Mouse (Mus musculus) lung, postnatal 0 days (tissue): ENCODE results near the gene Rps26. TPM values are rescaled to one million over a fixed set of nuclear protein-coding genes. Genes with fewer than 3 reads are reported as not detected.

ENCODE experiments used
- ATAC-seq: fragments of 200-750 bp; cut with Nextera tagmentation; 2 replicates; pipeline ENCODE4 v1.8.0; 2017; ENCODE audit warnings: moderate library complexity
- DNase-seq: peaks from one replicate; pipeline ENCODE4 v3.0.0-alpha.2; 2016; ENCODE audit warnings: low spot score
- H3K27ac ChIP-seq: fragments of 300-500 bp; sonication (generic); 2 replicates; pipeline ENCODE4 v1.5.1; 2014; ENCODE audit warnings: antibody characterized with exemption, mild to moderate bottlenecking, low read length, mixed read lengths
- H3K27me3 ChIP-seq: fragments of 300-500 bp; sonication (generic); replicated peaks from 2 replicates; pipeline ENCODE4 v1.6.1; 2014; ENCODE audit warnings: low read length, mixed read lengths; ENCODE audit not compliant: insufficient read depth
- H3K36me3 ChIP-seq: fragments of 300-500 bp; sonication (generic); 2 replicates; pipeline ENCODE4 v1.6.1; 2014; ENCODE audit warnings: low read length, mixed read lengths; ENCODE audit not compliant: insufficient read depth
- H3K4me1 ChIP-seq: fragments of 300-500 bp; sonication (generic); 2 replicates; pipeline ENCODE4 v1.6.1; 2014; ENCODE audit warnings: antibody characterized with exemption, low read depth, low read length, mixed read lengths; ENCODE audit not compliant: insufficient read depth
- H3K4me2 ChIP-seq: fragments of 300-500 bp; sonication (generic); replicated peaks from 2 replicates; pipeline ENCODE4 v1.6.1; 2014; ENCODE audit warnings: low read depth, mild to moderate bottlenecking, low read length, moderate library complexity, mixed read lengths
- H3K4me3 ChIP-seq: fragments of 300-500 bp; sonication (generic); 2 replicates; pipeline ENCODE4 v1.5.1; 2014; ENCODE audit warnings: low read depth, low read length
- H3K9ac ChIP-seq: fragments of 300-500 bp; sonication (generic); replicated peaks from 2 replicates; pipeline ENCODE4 v1.6.1; 2014; ENCODE audit warnings: low read depth, mild to moderate bottlenecking
- H3K9me3 ChIP-seq: fragments of 300-500 bp; sonication (generic); 2 replicates; pipeline ENCODE4 v1.6.1; 2016; ENCODE audit warnings: low read length, mixed read lengths
- CTCF ChIP-seq: IDR thresholded peaks from 2 replicates; pipeline ENCODE4 v1.5.1; 2016; ENCODE audit warnings: antibody characterized with exemption, mild to moderate bottlenecking
- EP300 ChIP-seq: IDR thresholded peaks from 2 replicates; pipeline ENCODE4 v1.6.1; 2016; ENCODE audit warnings: antibody characterized with exemption, mild to moderate bottlenecking, control low read depth
- WGBS: fragments of 180-500 bp; shearing (Covaris S2); extraction: QIAGEN DNeasy Blood & Tissue Kit; methylation state at CpG from one replicate; pipeline ENCODE4 v1.1.7; 2014; 5-methylcytosine and 5-hydroxymethylcytosine counted together
- polyA plus RNA-seq: library from polyadenylated mRNA; unstranded; fragments of >200 nt; fragmentation: Nextera tagmentation; extraction: Ambion mirVana; gene quantifications from 2 replicates; pipeline ENCODE4 v1.2.1, GENCODE M21; 2015

The Rps26 gene
- polyA plus RNA-seq, 1 experiment from 2014 or later, result 465 TPM

DNA sequence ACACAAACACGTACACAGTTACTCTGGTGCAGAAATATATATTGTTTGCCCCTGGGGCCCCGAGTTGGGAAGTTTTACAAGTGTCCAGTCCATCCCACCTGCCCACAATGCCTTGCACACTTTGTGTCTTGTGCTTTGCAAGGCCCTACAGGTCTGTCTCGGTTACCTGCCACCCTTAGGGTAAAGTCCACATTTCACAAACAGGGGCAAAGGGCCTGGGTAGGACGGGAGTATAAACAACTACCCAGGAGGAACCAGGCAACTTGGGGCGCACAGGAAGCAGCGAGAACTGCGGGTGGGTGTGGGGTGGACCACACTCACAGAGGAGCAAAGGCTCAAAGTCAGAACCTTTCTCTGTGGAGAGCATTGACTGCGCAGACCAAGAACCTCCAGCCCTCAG is 38.9 kb downstream of the Rps26 start:
- no peak for DNase-seq

GRCm38 (mm10) chr10:128587120-128587519 is 39.4 kb downstream of the Rps26 start:
- Histone ChIP-seq H3K4me3 (peak overlapping the region; percentile 6; the same call in 1 of the 2 replicates), H3K36me3 (no peaks in the 10 kb centered on the region), H3K4me2 (peak overlapping the region; percentile 98), H3K27me3 (no peaks in the 10 kb centered on the region; the same call in 1 of the 2 replicates), H3K27ac (0 out of 2 replicates have a peak overlapping the region, but pooled peaks have one; percentile 20), H3K9me3 (no peaks in the 10 kb centered on the region), H3K9ac (no peak overlapping the region), H3K4me1 (no peaks in the 10 kb centered on the region)
- TF ChIP-seq EP300 (no peak), CTCF (no peak)
- WGBS, result 35% methylated on average over 4 of the region's 4 CpGs
- no peak for ATAC-seq
- DNase-seq, result no peak

More for the DNA sequence above, 38.9 kb downstream of the Rps26 start:
- H3K9me3 ChIP-seq, result no peaks in the 10 kb centered on the region
- H3K27me3 ChIP-seq, result no peaks in the 10 kb centered on the region; the same call in 1 of the 2 replicates
- H3K4me2 ChIP-seq, result peak overlapping the region; percentile 98
- no peak for TF ChIP-seq CTCF
- no peak for TF ChIP-seq EP300
- H3K27ac ChIP-seq, result peak overlapping the region; percentile 97
- H3K4me1 ChIP-seq, result no peaks in the 10 kb centered on the region
- H3K4me3 ChIP-seq, result peak overlapping the region; percentile 63
- WGBS, result 34% methylated on average over 8 of the region's 8 CpGs
- no peaks in the 10 kb centered on the region for H3K36me3 ChIP-seq
- no peak for ATAC-seq
- 0 out of 2 replicates have a peak overlapping the region, but pooled peaks have one; percentile 23 for H3K9ac ChIP-seq

DNA sequence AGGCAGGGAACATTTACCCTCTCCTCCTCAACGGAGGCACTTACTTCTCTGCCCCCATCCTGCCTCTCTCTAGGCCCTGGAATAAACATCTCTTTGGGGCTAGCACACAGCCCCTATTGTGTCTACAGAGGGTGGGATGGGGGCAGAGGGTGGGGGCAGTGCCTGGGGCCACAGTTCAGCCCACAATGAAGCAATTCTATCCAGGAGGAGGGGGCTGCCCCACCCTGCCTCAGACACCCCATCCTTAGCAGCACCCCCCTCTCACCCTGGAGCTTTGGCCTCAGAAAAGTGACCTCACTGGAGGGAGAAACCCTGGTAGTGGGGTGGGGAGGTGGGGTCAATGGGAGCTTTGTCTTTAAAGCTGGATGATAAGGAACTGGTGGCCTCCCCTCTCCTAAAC is 40.0 kb downstream of the Rps26 start:
- no peak overlapping the region for H3K9ac ChIP-seq
- no peaks in the 10 kb centered on the region; the same call in 1 of the 2 replicates for H3K27me3 ChIP-seq
- 10% methylated on average over 1 of the region's 1 CpGs for WGBS
- no peaks in the 10 kb centered on the region for H3K9me3 ChIP-seq
- peak overlapping the region; percentile 26; the same call in 1 of the 2 replicates for H3K27ac ChIP-seq
- DNase-seq (no peak), ATAC-seq (no peak)
- H3K4me1 ChIP-seq, result no peaks in the 10 kb centered on the region
- H3K36me3 ChIP-seq, result no peaks in the 10 kb centered on the region
- TF ChIP-seq CTCF, result no peak
- no peak for TF ChIP-seq EP300
- H3K4me3 ChIP-seq, result peak overlapping the region; percentile 8; the same call in 1 of the 2 replicates
- peak overlapping the region; percentile 98 for H3K4me2 ChIP-seq

- ATAC-seq (peak; percentile 81), DNase-seq (peak; percentile 96)
- Histone ChIP-seq H3K4me2 (peak overlapping the region; percentile 49), H3K9me3 (no peaks in the 10 kb centered on the region), H3K9ac (0 out of 2 replicates have a peak overlapping the region, but pooled peaks have one; percentile 8), H3K27ac (peak overlapping the region; percentile 84), H3K4me1 (no peaks in the 10 kb centered on the region), H3K4me3 (peak overlapping the region; percentile 12; the same call in 1 of the 2 replicates), H3K27me3 (no peaks in the 10 kb centered on the region; the same call in 1 of the 2 replicates), H3K36me3 (no peaks in the 10 kb centered on the region)
- WGBS, result 9% methylated on average over 4 of the region's 4 CpGs
- no peak for TF ChIP-seq CTCF
- peak; percentile 84 for TF ChIP-seq EP300
These were observed 42.2 kb downstream of the Rps26 start for GRCm38 (mm10) chr10:128584386-128584785.

- H3K9ac ChIP-seq, result 0 out of 2 replicates have a peak overlapping the region, but pooled peaks have one; percentile 8
- WGBS, result 16% methylated on average over 7 of the region's 7 CpGs
- ATAC-seq (peak; percentile 94), DNase-seq (peak; percentile 94)
- H3K4me2 ChIP-seq, result peak overlapping the region; percentile 49
- H3K27me3 ChIP-seq, result no peaks in the 10 kb centered on the region
- TF ChIP-seq CTCF (no peak), EP300 (no peak)
- H3K4me3 ChIP-seq, result peak overlapping the region; percentile 12; the same call in 1 of the 2 replicates
- H3K9me3 ChIP-seq, result no peaks in the 10 kb centered on the region
- no peaks in the 10 kb centered on the region for H3K36me3 ChIP-seq
- H3K27ac ChIP-seq, result peak overlapping the region; percentile 84
- H3K4me1 ChIP-seq, result no peaks in the 10 kb centered on the region
These were observed 42.9 kb downstream of the Rps26 start for GRCm38 (mm10) chr10:128583644-128584043.

DNA sequence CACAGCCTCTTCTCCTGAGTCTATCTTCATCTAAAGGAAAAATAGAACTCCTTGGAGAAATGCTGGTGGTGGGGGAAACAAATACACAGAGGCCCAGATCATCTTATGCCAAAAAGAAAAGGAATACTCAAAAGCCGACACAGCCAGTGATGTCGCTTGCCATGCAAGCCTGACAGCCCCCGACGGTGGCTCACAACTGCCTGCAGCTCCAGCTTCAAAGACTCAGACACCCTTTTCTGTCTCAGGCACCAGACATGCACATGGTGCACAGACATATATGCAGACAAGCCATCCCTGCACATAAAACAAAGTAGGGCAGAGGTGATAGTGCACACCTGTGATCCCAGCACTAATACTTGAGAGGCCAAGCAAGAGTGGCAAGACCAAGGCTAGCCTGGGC is 46.8 kb downstream of the Rps26 start:
- DNase-seq (no peak), ATAC-seq (no peak)
- Histone ChIP-seq H3K9ac (no peak overlapping the region), H3K4me1 (no peaks in the 10 kb centered on the region), H3K4me2 (no peak overlapping the region), H3K4me3 (no peak overlapping the region), H3K27ac (no peak overlapping the region), H3K36me3 (no peaks in the 10 kb centered on the region), H3K27me3 (no peaks in the 10 kb centered on the region), H3K9me3 (no peaks in the 10 kb centered on the region)
- no peak for TF ChIP-seq CTCF
- TF ChIP-seq EP300, result no peak
- WGBS, result 80% methylated on average over 4 of the region's 4 CpGs
